Mouse (Mus musculus): ENCODE data around the gene Dpp4.
A peak's percentile ranks its signal among the peaks of the same experiment; 100 is the strongest.

Dpp4 gene

GRCm38 (mm10) chr2:62412081-62412821, at the start of gene Dpp4:
Dpp4 (minus strand) TSS chr2:62412231.
- no peak for DNase-seq (ENCODE audit: low spot score in 2 of 2)

GRCm38 (mm10) chr2:62460815-62461450, 48.9 kb upstream of the Dpp4 start:
- no peak for DNase-seq (ENCODE audit: low spot score in 2 of 2)

DNA sequence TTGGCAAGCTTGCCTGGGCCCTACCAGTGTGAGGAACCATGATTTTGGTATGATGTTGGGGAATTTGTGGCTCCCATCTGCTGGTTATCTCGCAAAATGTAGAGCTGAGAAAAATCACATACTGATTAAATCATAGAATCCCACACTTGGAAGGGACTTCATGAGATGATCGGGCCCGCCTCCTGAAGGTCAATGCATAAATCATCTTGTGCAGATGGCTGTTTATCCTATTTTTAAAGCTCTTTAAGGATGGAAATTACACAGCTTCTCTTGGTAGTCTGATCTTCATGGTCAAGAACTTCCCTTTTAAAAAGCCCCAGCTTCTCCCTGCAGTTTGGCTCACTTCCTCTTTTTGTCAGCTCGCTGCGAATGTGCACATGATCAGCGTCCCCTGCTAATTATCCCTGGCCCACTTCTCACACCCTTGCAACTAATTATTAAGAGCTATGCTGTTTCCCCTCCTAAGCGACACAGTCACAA, 48.2 kb upstream of the Dpp4 start:
- no peak for DNase-seq (ENCODE audit: low spot score in 2 of 2)

DNA sequence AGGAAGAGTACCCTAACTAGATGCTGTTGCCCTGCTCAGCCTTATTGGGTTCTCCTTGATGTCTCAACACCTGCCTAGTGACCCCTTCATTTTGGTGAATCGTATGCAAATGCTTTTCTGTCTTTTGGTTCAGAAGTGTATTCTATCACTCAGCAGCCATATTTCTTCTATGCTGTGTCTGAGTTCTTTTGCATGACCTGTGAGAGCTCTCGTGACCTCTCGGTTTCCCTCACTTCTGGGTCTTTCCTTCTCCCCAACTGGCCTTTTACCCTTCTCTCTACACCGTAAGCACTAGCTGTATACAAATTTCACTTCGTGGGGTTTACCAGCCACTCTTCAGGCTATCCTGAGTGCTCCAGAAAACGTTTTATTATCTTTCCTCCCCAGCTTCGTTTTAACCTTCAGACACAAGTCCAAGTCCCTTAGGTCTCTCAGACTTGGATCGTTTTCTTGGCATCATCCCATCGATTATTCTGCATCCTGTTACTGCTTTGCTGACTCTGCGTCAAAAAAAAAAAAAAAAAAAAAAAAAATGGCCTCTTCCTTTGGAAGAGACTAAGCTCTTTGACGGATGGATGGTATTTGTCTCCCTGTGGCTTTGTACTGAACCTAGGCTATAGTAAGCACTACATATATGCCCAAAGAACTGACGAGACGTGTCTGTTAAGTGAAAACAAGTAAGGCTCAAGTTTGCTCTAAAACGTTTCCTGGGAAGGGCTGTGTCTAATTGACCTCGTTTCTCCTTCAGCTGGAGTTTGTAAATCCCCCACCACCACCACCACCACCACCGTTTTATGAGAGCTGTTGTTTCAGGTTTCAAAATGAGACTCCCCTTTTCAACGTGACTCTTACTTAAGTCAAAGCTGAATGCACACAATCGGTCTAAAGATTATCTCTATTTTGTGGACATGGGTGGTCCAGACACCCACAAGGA, 47.5 kb upstream of the Dpp4 start:
- no peak for DNase-seq (ENCODE audit: low spot score in 2 of 2)

GRCm38 (mm10) chr2:62458070-62458469, 46.0 kb upstream of the Dpp4 start:
- DNase-seq (ENCODE audit: low spot score in 2 of 2): no peak

DNA sequence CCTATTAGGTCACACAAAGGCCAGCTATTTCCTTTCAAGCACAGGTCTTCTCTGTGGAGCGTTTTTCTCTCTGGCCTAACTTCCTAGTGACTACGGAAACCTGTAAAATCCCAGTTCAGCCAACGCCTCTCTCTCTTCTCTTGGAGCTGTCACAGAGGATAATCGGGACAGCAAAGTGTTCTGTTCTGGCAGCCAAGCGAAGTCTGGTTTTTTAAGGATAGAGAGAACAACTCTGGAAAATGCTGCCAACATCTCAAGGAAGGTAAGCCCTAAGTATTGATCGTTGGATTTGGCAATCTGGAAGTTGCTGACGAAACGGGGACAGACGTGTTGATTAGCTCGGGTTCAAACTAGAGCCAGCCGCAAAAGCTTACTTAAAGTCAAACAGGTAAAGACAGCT, 43.0 kb upstream of the Dpp4 start:
- no peak for DNase-seq (ENCODE audit: low spot score in 2 of 2)

DNA sequence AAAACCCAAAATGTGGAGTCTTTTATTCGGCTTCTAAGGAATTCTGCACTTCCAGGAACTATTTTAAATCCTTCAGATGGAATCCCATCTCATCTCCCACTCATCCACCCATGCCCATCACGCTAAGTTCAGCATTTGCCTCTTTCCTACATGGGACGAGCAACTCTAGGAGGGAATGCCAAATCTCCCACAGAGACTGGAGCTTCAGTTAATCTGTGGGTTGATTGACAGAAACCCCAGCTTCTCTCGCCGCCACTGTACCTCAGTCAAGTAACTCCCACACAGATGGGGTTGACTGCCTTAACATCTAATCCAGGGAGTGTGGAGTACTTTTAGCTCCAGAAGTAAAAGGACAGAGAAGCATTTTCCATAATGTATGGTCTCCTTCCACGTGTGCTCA, 42.0 kb upstream of the Dpp4 start:
- no peak for DNase-seq (ENCODE audit: low spot score in 2 of 2)

DNA sequence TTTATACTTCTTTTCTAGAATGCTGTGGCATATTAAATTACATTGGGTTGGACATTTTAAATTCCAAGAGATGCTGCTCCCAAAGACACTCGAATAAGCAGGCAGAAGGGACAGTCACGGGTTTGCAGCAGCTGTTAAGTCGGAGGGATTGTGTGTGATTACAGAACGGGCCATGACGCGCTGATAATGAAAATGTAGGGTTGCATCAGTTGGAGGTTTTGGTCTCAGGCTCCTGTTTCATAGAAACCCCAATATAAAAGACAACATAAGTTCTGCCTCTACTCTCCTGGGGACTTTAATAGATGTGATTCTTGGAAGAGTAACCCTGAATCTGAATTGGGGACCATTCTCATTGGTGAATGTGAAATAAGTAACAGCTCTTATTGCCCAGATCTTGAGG, 38.3 kb upstream of the Dpp4 start:
- DNase-seq (ENCODE audit: low spot score in 2 of 2): no peak

- DNase-seq (ENCODE audit: low spot score in 2 of 2): no peak
Measured at GRCm38 (mm10) chr2:62449692-62450346, 37.8 kb upstream of the Dpp4 start.

- peak; percentile 33 to 46 for DNase-seq (ENCODE audit: low spot score in 2 of 2)
Measured at GRCm38 (mm10) chr2:62440802-62441544, 28.9 kb upstream of the Dpp4 start.

- no peak for DNase-seq (ENCODE audit: low spot score in 2 of 2)
Measured at GRCm38 (mm10) chr2:62440083-62440482, 28.1 kb upstream of the Dpp4 start.

- no peak for DNase-seq (ENCODE audit: low spot score in 2 of 2)
Measured at GRCm38 (mm10) chr2:62431245-62431795, 19.3 kb upstream of the Dpp4 start.

DNA sequence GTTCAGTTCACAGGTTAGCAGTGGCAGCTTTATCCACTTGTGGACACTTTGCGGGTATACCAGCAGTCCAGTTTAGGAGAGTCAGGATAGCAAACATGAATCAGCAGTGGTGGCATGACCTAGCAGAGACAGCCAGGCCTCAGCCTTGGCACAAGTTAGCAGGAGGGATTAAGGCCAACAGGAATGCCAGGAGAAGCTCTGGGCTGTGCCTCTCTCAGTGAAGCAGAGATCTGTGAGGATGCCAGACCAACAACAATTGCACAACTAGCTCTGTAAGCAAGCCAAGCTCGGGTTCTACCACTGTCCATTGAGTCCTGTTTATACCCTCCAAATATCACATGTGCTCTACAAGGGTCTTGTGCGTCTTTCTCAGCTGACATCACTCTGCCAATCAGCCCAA, 13.9 kb upstream of the Dpp4 start:
- DNase-seq (ENCODE audit: low spot score in 2 of 2): no peak

GRCm38 (mm10) chr2:62423343-62423776, 11.3 kb upstream of the Dpp4 start:
- DNase-seq (ENCODE audit: low spot score in 2 of 2): no peak

GRCm38 (mm10) chr2:62422515-62423342, 10.7 kb upstream of the Dpp4 start:
- DNase-seq (ENCODE audit: low spot score in 2 of 2): no peak

DNA sequence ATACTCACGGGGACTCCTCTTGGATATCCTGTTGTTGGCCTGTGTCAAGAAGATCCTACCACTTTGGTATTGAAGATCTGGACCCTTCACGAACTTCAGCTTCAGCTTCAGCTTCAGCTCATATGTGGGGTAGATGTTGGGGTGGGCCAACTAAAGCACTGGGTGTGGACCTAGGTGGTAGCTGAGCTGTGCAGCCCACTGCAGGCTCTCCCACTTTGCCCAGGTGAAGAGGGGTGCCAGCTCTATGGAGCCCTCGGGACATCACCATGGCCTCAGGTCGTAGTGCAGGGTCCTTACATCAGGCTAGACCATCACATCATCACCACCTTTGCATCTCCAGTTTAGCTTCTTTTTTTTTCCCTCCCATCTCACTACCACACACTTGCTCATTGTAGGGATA, 9.2 kb upstream of the Dpp4 start:
- no peak for DNase-seq (ENCODE audit: low spot score in 2 of 2)

- no peak for DNase-seq (ENCODE audit: low spot score in 2 of 2)
Measured at GRCm38 (mm10) chr2:62420045-62420444, 8.0 kb upstream of the Dpp4 start.

- no peak for DNase-seq (ENCODE audit: low spot score in 2 of 2)
Measured at GRCm38 (mm10) chr2:62417233-62417632, 5.2 kb upstream of the Dpp4 start.

- peak; percentile 31 to 44 for DNase-seq (ENCODE audit: low spot score in 2 of 2)
Measured at GRCm38 (mm10) chr2:62411211-62412080, 585 bp downstream of the Dpp4 start.
